Mouse (Mus musculus) liver, embryonic 14.5 days (tissue): ENCODE results near the gene Rplp0. TPM values are rescaled to one million over a fixed set of nuclear protein-coding genes. Genes with fewer than 3 reads are reported as not detected.

Experiments
- ATAC-seq: fragments of 200-750 bp; cut with Nextera tagmentation; 2 replicates; pipeline ENCODE4 v1.8.0; 2017; ENCODE audit warnings: moderate number of reproducible peaks, mild to moderate bottlenecking, moderate library complexity; ENCODE audit not compliant: insufficient read depth
- DNase-seq, 3 experiments: peaks; one replicate each; pipeline ENCODE4 v3.0.0-alpha.2; 2012 to 2013; ENCODE audit warnings: low read depth in 3 of 3, low spot score in 3 of 3
- H3K27ac ChIP-seq: fragments of 300-500 bp; sonication (generic); 2 replicates; pipeline ENCODE4 v1.5.1; 2014; ENCODE audit warnings: moderate library complexity, mild to moderate bottlenecking, control low read depth, inconsistent platforms
- H3K27me3 ChIP-seq: fragments of 300-500 bp; sonication (generic); 2 replicates; pipeline ENCODE4 v1.6.1; 2014; ENCODE audit warnings: mild to moderate bottlenecking, low read length, moderate library complexity; ENCODE audit not compliant: control insufficient read depth, insufficient read depth
- H3K36me3 ChIP-seq: fragments of 300-500 bp; sonication (generic); replicated peaks from 2 replicates; pipeline ENCODE4 v1.6.1; 2014; ENCODE audit warnings: low read depth; ENCODE audit not compliant: control insufficient read depth, insufficient read depth
- H3K4me1 ChIP-seq, 2 experiments: fragments of 200-500 bp in 1 of 2; fragments of 300-500 bp in 1 of 2; sonication (generic) in 1 of 2; replicated peaks; 2 replicates each; pipeline ENCODE4 v1.6.1; 2012 to 2014; ENCODE audit warnings: antibody characterized with exemption in 1 of 2, inconsistent platforms in 1 of 2, low read length in 1 of 2; ENCODE audit not compliant: control insufficient read depth in 2 of 2, insufficient read depth in 2 of 2
- H3K4me2 ChIP-seq: fragments of 300-500 bp; sonication (generic); 2 replicates; pipeline ENCODE4 v1.6.1; 2014; ENCODE audit warnings: low read depth, mild to moderate bottlenecking, control low read depth, moderate library complexity
- H3K4me3 ChIP-seq, 2 experiments: fragments of 200-500 bp in 1 of 2; fragments of 300-500 bp in 1 of 2; sonication (generic) in 1 of 2; 2 replicates each; pipeline ENCODE4 v1.5.1; 2012 to 2014; ENCODE audit warnings: low read depth in 2 of 2, low read length in 2 of 2, mild to moderate bottlenecking in 2 of 2, control low read depth in 1 of 2, inconsistent platforms in 1 of 2, moderate library complexity in 1 of 2; ENCODE audit not compliant: insufficient read depth in 1 of 2
- H3K9ac ChIP-seq: fragments of 300-500 bp; sonication (generic); replicated peaks from 2 replicates; pipeline ENCODE4 v1.6.1; 2014; ENCODE audit warnings: mild to moderate bottlenecking, control low read depth, moderate library complexity
- H3K9me3 ChIP-seq: fragments of 300-500 bp; sonication (generic); 2 replicates; pipeline ENCODE4 v1.6.1; 2016; ENCODE audit warnings: low read length, mixed read lengths; ENCODE audit not compliant: control insufficient read depth
- CTCF ChIP-seq: IDR thresholded peaks from 2 replicates; pipeline ENCODE4 v1.5.1; 2016; ENCODE audit warnings: antibody characterized with exemption, low read depth, control low read depth
- EP300 ChIP-seq: IDR thresholded peaks from 2 replicates; pipeline ENCODE4 v1.6.1; 2016; ENCODE audit warnings: antibody characterized with exemption, low read depth
- WGBS: fragments of 180-500 bp; shearing (Covaris S2); extraction: QIAGEN DNeasy Blood & Tissue Kit; methylation state at CpG from one replicate; pipeline ENCODE4 v1.1.7; 2014; ENCODE audit not compliant: insufficient replicate concordance; 5-methylcytosine and 5-hydroxymethylcytosine counted together
- polyA plus RNA-seq, 2 experiments: library from polyadenylated mRNA; depleted of rRNA in 1 of 2; stranded (reverse) in 1 of 2; unstranded in 1 of 2; fragments of >200 nt; fragmentation: Nextera tagmentation in 1 of 2; extraction: Ambion mirVana in 1 of 2; gene quantifications; 2 replicates each; pipeline versions ENCODE4 v1.2.1 to v1.2.3; 2012 to 2014

Gene Rplp0
- polyA plus RNA-seq (2012; rRNA removed) (1,933 and 2,132 TPM in 2 replicates), polyA plus RNA-seq (2014; fragmentation: Nextera tagmentation; extraction: Ambion mirVana) (1,503 and 1,567 TPM in 2 replicates)

DNA sequence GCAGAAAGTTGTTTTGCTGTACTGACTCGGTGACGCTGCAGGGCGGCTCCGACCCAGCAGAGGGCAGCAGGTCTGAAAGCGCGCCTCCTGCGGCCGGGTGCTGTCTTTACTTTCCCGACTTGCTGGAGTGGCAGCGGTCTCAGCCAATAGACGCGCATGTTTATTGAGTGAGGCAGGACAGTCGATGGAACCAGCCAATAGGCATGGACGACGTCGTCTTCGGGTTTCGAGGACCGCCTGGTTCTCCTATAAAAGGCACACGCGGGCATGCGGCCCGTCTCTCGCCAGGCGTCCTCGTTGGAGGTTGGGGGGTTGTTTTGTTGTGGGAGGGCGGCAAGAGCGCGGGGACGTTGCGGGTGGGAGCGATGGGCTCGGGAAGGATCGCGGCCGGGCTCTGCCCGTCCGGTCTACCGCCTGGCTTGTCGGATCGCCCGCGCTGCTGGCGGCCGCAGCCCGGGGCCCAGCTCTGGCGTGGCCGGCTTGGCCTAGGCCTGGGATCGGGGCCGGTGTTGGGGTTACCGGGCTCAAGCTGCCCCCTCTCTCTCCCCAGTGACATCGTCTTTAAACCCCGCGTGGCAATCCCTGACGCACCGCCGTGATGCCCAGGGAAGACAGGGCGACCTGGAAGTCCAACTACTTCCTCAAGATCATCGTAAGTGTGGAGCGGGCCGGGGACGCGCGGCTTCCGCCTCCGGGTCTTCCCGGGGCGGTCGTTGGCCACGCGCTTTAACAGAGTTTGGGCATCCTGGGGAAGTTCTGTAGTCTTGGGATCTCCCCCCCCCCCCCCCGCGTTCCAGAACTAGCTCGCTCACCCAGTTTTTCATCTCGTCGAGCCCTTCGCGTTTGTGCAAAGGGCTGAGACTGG lies at the start of gene Rplp0:
Rplp0 (plus strand) TSS at position 231 of the 865 bp plus-strand sequence.
- H3K9me3 ChIP-seq, result no peaks in the 10 kb centered on the region
- TF ChIP-seq CTCF (peak; percentile 99), EP300 (no peak)
- peak within 1 kb of the TSS; percentile 91 for H3K4me2 ChIP-seq
- H3K4me3 ChIP-seq, result peak within 1 kb of the TSS; percentile 77 to 96
- H3K9ac ChIP-seq, result peak within 1 kb of the TSS; percentile 99
- DNase-seq (peak; percentile 99), ATAC-seq (peak; percentile 96)
- no peaks in the 10 kb centered on the region for H3K27me3 ChIP-seq
- WGBS, result under 1% methylated on average over 78 of the region's 78 CpGs
- H3K36me3 ChIP-seq, result peaks cover 39% of the 10 kb centered on the region
- peak within 1 kb of the TSS; percentile 73 for H3K27ac ChIP-seq
- H3K4me1 ChIP-seq, result peaks cover 0 to 16% of the 10 kb centered on the region in 2 experiments; a peak in 3 of 4 replicates

DNA sequence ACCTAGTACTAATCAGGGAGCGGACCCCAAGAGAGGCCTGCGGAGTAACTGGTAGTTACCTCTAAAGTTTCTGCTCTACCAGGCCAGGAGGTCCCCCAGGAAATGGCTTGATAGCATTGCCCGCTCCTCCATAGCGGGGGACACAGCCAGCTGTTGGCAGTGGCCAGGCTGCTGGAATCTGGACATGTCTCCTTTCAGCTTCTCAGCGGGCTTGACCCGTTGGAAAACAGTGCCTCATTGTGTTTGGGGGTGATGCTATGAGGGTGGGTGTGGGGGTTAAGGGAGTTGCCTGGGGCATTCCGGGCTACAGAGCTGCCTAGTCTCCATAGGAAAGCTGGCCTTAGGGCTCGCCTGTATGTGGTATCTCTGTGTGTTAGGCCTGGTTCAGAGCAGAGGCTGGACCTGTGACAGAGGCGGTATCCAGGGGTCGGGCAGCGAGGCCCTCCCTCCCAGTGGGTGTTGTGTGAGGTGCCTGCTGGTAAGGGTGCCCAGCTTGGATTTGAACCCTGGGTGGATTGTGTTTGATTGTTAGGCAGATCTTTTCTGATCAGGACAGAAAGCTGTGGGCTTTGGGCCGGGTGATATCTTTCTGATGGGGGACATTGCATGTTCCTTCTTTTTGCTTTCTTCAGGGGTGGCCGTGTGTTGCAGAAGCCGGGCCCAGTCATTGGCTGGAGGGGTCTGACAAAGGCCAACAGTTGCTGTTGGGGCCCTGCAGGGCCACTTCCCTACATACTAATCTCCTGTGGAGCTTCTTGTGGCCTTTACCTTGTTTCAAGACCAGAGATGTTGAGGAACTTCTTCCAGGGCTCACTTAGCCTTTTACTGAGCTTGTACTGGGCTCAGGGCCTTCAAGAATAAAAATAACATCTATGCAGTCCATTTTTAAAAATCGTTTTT lies 49.2 kb upstream of the Rplp0 start:
- TF ChIP-seq EP300 (no peak), CTCF (no peak)
- no peaks in the 10 kb centered on the region for H3K27me3 ChIP-seq
- no peak overlapping the region for H3K9ac ChIP-seq
- ATAC-seq (no peak), DNase-seq (no peak)
- H3K4me2 ChIP-seq, result peak overlapping the region; percentile 79
- 45% methylated on average over 15 of the region's 15 CpGs for WGBS
- H3K27ac ChIP-seq, result no peak overlapping the region
- H3K36me3 ChIP-seq, result no peaks in the 10 kb centered on the region
- no peak overlapping the region for H3K4me3 ChIP-seq
- no peaks in the 10 kb centered on the region for H3K9me3 ChIP-seq
- peaks cover 5 to 12% of the 10 kb centered on the region in 2 experiments; a peak in 2 of 4 replicates for H3K4me1 ChIP-seq

- H3K4me1 ChIP-seq, result peaks cover 8 to 20% of the 10 kb centered on the region in 2 experiments; a peak in 2 of 4 replicates
- DNase-seq, result no peak
- 62% methylated on average over 7 of the region's 7 CpGs for WGBS
- no peak for ATAC-seq
- no peak overlapping the region for H3K9ac ChIP-seq
- H3K4me3 ChIP-seq, result no peak overlapping the region
- TF ChIP-seq EP300 (no peak), CTCF (0 out of 2 replicates have a peak, but pooled peaks have one; percentile 6)
- no peaks in the 10 kb centered on the region for H3K9me3 ChIP-seq
- H3K4me2 ChIP-seq, result no peak overlapping the region
- no peak overlapping the region for H3K27ac ChIP-seq
- no peaks in the 10 kb centered on the region for H3K27me3 ChIP-seq
- H3K36me3 ChIP-seq, result no peaks in the 10 kb centered on the region
Measured at GRCm38 (mm10) chr5:115512375-115512774, 46.9 kb upstream of the Rplp0 start.

DNA sequence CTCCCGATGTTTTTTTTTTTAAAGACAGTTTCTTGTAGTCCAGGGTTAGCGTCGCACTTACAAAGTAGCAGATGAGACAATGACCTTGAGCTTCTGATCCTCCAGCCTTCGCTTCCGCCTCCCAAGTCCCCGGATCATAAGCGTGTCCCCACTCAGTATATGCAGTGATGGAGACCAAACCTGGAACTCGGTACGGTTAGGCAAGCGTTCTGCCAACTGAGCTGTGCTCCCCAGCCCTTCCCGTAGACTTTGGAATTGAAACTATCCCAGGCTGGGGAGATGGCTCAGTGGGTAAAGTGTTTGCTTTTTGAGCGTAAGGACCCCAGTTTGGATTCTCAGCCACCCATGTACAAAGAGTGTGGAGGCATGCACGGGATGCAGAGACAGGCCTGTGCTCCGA lies 46.0 kb upstream of the Rplp0 start:
- no peak for ATAC-seq
- Histone ChIP-seq H3K4me3 (no peak overlapping the region), H3K9ac (no peak overlapping the region), H3K4me1 (peaks cover 8 to 19% of the 10 kb centered on the region in 2 experiments; a peak in 2 of 4 replicates), H3K27ac (no peak overlapping the region), H3K36me3 (no peaks in the 10 kb centered on the region), H3K27me3 (no peaks in the 10 kb centered on the region), H3K4me2 (no peak overlapping the region), H3K9me3 (no peaks in the 10 kb centered on the region)
- DNase-seq, result no peak
- TF ChIP-seq EP300 (no peak), CTCF (no peak)
- 83% methylated on average over 14 of the region's 14 CpGs for WGBS
